Mouse (Mus musculus) forebrain, embryonic 11.5 days (tissue): ENCODE data around the gene Abcc8. TPM values are rescaled to one million over a fixed set of nuclear protein-coding genes. Genes with fewer than 3 reads are reported as not detected.

Experiments
- ATAC-seq: fragments of 200-750 bp; cut with Nextera tagmentation; replicated peaks from 2 replicates; pipeline ENCODE4 v1.8.0; 2017; ENCODE audit warnings: moderate TSS enrichment; ENCODE audit not compliant: low FRiP score
- DNase-seq: peaks from one replicate; pipeline ENCODE4 v3.0.0-alpha.2; 2017; ENCODE audit warnings: low spot score
- H3K27ac ChIP-seq: fragments of 300-500 bp; sonication (generic); 2 replicates; pipeline ENCODE4 v1.5.1; 2014; ENCODE audit warnings: low read depth, low read length
- H3K27me3 ChIP-seq: fragments of 300-500 bp; sonication (generic); 2 replicates; pipeline ENCODE4 v1.6.1; 2014; ENCODE audit warnings: mild to moderate bottlenecking, low read length, mixed read lengths; ENCODE audit not compliant: control insufficient read depth, insufficient read depth
- H3K36me3 ChIP-seq: fragments of 300-500 bp; sonication (generic); 2 replicates; pipeline ENCODE4 v1.6.1; 2014; ENCODE audit warnings: mild to moderate bottlenecking, low read length, moderate library complexity, mixed read lengths; ENCODE audit not compliant: control insufficient read depth, insufficient read depth
- H3K4me1 ChIP-seq: fragments of 300-500 bp; sonication (generic); replicated peaks from 2 replicates; pipeline ENCODE4 v1.6.1; 2014; ENCODE audit warnings: low read length, mixed read lengths; ENCODE audit not compliant: control insufficient read depth, insufficient read depth
- H3K4me2 ChIP-seq: fragments of 300-500 bp; sonication (generic); 2 replicates; pipeline ENCODE4 v1.6.1; 2014; ENCODE audit warnings: low read depth, mild to moderate bottlenecking, low read length, moderate library complexity, mixed read lengths; ENCODE audit not compliant: severe bottlenecking
- H3K4me3 ChIP-seq: fragments of 300-500 bp; sonication (generic); 2 replicates; pipeline ENCODE4 v1.5.1; 2014; ENCODE audit warnings: low read depth, low read length
- H3K9ac ChIP-seq: fragments of 300-500 bp; sonication (generic); 2 replicates; pipeline ENCODE4 v1.6.1; 2014; ENCODE audit warnings: low read length
- H3K9me3 ChIP-seq: fragments of 300-500 bp; sonication (generic); 2 replicates; pipeline ENCODE4 v1.6.1; 2016; ENCODE audit warnings: low read length, mixed read lengths; ENCODE audit not compliant: control insufficient read depth
- WGBS: fragments of 180-500 bp; shearing (Covaris S2); extraction: QIAGEN DNeasy Blood & Tissue Kit; methylation state at CpG from one replicate; pipeline ENCODE4 v1.1.7; 2014; 5-methylcytosine and 5-hydroxymethylcytosine counted together
- polyA plus RNA-seq: library from polyadenylated mRNA; unstranded; fragments of >200 nt; fragmentation: Nextera tagmentation; extraction: Ambion mirVana; gene quantifications from 2 replicates; pipeline ENCODE4 v1.2.1, GENCODE M21; 2014

Gene Abcc8
- 0.55 and 0.79 TPM in 2 replicates for polyA plus RNA-seq

DNA sequence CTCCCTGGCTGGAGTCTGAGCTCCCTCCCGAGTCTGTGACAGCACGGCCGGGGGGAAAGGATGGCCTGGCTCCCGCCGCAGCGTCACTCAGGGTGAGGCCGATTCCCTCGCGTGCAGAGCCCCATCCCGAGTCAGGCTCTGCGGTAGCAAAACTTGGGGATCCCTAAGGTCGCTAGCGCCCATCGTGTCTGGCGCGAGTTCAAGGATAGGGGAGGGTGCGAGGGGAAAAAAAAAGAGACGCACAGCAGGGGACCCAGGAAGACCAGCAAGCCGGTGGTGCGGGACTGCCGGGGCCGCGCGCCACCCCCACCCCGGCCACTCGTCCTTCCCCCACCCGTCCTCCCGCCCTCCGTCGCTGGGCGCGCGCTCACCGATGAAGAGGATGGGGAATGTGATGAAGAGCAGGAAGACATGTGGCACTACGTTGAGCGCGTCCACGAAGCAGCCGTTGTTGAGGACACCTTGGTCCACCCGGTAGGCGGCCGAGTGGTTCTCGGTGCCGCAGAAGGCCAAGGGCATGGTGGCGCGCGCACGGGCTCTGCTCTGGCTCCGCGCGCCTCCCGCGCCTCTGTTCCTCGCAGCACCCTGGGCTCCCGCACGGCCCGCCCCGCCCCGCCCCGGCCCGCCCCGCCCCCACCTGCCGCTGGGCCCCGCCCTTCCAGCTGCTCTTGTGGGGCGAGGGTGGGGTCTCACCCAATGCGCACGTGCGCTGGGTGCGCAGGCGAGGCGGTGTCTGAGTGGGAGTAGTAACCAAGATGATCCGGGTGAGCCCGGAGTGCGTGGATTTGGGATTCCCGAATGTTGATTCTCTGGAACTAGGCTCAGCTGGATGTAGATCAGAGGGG is at the start of gene Abcc8:
Gene Abcc8, minus strand, starts transcription at position 603 of the 845 bp plus-strand sequence.
- Histone ChIP-seq H3K4me2 (peak within 1 kb of the TSS; percentile 80), H3K9me3 (no peaks in the 10 kb centered on the region), H3K36me3 (no peaks in the 10 kb centered on the region), H3K27me3 (peaks cover 30% of the 10 kb centered on the region), H3K27ac (no peak within 1 kb of the TSS), H3K4me1 (0 out of 2 replicates have a peak, but pooled peaks cover 5% of the 10 kb centered on the region), H3K4me3 (peak within 1 kb of the TSS; percentile 42), H3K9ac (peak within 1 kb of the TSS; percentile 29)
- WGBS = under 1% methylated on average over 71 of the region's 75 CpGs
- ATAC-seq = peak; percentile 42
- peak; percentile 59 for DNase-seq

DNA sequence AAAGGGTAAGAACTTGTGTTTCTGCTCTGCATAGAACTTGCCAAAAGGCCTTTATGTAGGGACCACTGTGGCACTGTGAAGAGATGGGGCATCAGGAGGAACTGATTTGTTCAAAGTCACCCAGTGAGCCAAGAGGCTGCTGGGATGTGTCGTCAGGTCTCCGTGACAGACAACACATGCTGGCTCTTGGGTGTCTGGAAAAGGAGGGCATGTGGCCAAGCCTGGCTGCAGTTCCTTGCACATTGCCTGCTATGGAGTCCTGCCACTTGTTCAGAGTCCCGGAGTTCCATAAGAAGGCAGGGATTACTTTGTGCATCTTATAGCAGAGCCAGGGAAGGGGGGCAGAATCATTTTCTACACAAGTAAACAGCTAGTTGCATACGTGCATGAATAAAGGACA is 47.1 kb upstream of the Abcc8 start:
- WGBS = 77% methylated on average over 4 of the region's 4 CpGs
- no peaks in the 10 kb centered on the region for H3K9me3 ChIP-seq
- H3K4me1 ChIP-seq = no peaks in the 10 kb centered on the region; the same call in 1 of the 2 replicates
- no peak overlapping the region for H3K27ac ChIP-seq
- ATAC-seq (no peak), DNase-seq (no peak)
- no peak overlapping the region for H3K9ac ChIP-seq
- H3K4me2 ChIP-seq = no peak overlapping the region
- no peak overlapping the region for H3K4me3 ChIP-seq
- no peaks in the 10 kb centered on the region for H3K36me3 ChIP-seq
- no peaks in the 10 kb centered on the region for H3K27me3 ChIP-seq

DNA sequence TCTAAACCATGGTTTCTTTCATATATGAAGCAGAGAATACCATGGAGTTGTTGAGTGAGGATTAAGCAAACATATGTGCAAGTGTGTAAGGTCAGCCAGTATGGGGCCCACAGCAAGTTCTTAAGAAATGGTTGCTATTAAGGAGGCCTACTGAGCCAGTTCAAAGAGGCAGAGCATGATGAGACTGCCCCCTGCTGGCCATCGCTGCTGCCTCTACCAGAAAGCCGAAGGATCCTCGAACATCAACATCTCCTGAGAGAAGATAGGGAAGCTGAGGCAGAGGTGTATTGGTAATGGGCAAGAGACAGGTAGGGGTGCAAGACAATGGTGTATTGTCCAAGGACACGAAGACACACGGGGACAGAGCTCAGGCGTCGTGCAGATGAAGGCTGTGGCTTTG is 46.4 kb upstream of the Abcc8 start:
- no peaks in the 10 kb centered on the region for H3K36me3 ChIP-seq
- peak; percentile 82 for DNase-seq
- no peaks in the 10 kb centered on the region; the same call in 1 of the 2 replicates for H3K4me1 ChIP-seq
- no peak overlapping the region for H3K4me2 ChIP-seq
- H3K9ac ChIP-seq = no peak overlapping the region
- no peaks in the 10 kb centered on the region for H3K9me3 ChIP-seq
- no peak overlapping the region for H3K27ac ChIP-seq
- WGBS = 29% methylated on average over 7 of the region's 7 CpGs
- no peaks in the 10 kb centered on the region for H3K27me3 ChIP-seq
- ATAC-seq = no peak
- H3K4me3 ChIP-seq = no peak overlapping the region

- Histone ChIP-seq H3K4me2 (no peak overlapping the region), H3K9me3 (no peaks in the 10 kb centered on the region), H3K4me3 (no peak overlapping the region), H3K9ac (no peak overlapping the region), H3K27me3 (no peaks in the 10 kb centered on the region), H3K4me1 (peaks cover 2% of the 10 kb centered on the region; the same call in 1 of the 2 replicates), H3K36me3 (no peaks in the 10 kb centered on the region), H3K27ac (no peak overlapping the region)
- ATAC-seq = no peak
- no peak for DNase-seq
- WGBS = 73% methylated on average over 8 of the region's 8 CpGs
Observed at GRCm38 (mm10) chr7:46220591-46221129, 40.8 kb upstream of the Abcc8 start.

DNA sequence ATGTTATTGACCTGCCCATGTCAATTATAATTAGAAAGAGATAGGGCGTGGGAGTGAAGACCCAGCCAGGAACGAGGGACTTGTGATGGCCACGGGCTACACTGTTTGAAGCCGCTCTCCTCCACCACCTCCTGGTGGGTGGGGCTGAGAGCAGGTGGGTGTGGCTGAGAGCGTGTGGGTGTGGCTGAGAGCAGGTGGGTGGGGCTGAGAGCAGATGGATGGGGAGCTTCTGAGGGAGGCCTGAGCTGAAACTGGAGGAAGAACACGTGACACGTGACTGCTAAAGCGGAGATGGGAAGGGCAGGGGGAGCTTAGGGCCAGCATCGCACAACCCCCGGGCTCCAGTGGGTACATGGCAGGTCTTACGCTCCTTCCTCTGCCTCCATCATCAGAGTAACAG is 38.6 kb upstream of the Abcc8 start:
- H3K4me2 ChIP-seq = no peak overlapping the region
- H3K4me3 ChIP-seq = no peak overlapping the region
- H3K36me3 ChIP-seq = no peaks in the 10 kb centered on the region
- no peaks in the 10 kb centered on the region for H3K27me3 ChIP-seq
- 8% methylated on average over 11 of the region's 11 CpGs for WGBS
- no peaks in the 10 kb centered on the region for H3K9me3 ChIP-seq
- DNase-seq (peak; percentile 79), ATAC-seq (peak; percentile 80)
- no peak overlapping the region for H3K27ac ChIP-seq
- H3K4me1 ChIP-seq = peaks cover 2% of the 10 kb centered on the region; the same call in 1 of the 2 replicates
- no peak overlapping the region for H3K9ac ChIP-seq

GRCm38 (mm10) chr7:46216481-46216880 is 36.6 kb upstream of the Abcc8 start:
- H3K9ac ChIP-seq = no peak overlapping the region
- no peaks in the 10 kb centered on the region for H3K36me3 ChIP-seq
- H3K27me3 ChIP-seq = no peaks in the 10 kb centered on the region
- H3K4me1 ChIP-seq = peaks cover 2% of the 10 kb centered on the region; the same call in 1 of the 2 replicates
- DNase-seq (no peak), ATAC-seq (no peak)
- no peak overlapping the region for H3K27ac ChIP-seq
- H3K4me3 ChIP-seq = no peak overlapping the region
- 63% methylated on average over 2 of the region's 2 CpGs for WGBS
- H3K9me3 ChIP-seq = no peaks in the 10 kb centered on the region
- H3K4me2 ChIP-seq = no peak overlapping the region

DNA sequence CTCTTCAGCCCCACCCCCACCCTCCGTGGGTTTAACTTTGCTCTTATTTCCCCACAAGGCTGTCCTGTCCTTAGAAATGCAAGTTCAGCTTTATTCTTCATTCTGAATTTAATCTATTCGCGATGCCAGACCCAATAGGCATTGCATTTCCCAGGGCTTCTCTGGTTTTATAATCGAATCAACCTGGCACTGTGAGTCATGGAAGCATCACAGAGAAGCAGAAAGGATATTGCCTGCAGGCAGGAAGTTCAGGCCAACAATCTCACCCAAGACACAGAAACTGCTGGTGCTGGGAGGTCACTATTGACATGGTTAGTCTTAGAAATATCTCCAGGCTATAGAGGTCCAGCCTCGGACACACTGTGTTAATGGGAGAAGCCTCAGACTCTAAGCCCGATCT is 30.4 kb upstream of the Abcc8 start:
- H3K36me3 ChIP-seq = no peaks in the 10 kb centered on the region
- ATAC-seq (no peak), DNase-seq (no peak)
- no peaks in the 10 kb centered on the region for H3K4me1 ChIP-seq
- WGBS = 88% methylated on average over 6 of the region's 6 CpGs
- no peaks in the 10 kb centered on the region for H3K9me3 ChIP-seq
- H3K4me2 ChIP-seq = no peak overlapping the region
- H3K27me3 ChIP-seq = no peaks in the 10 kb centered on the region
- H3K9ac ChIP-seq = no peak overlapping the region
- no peak overlapping the region for H3K4me3 ChIP-seq
- no peak overlapping the region for H3K27ac ChIP-seq

GRCm38 (mm10) chr7:46208131-46208530 is 28.3 kb upstream of the Abcc8 start:
- no peaks in the 10 kb centered on the region for H3K27me3 ChIP-seq
- ATAC-seq (no peak), DNase-seq (no peak)
- H3K4me2 ChIP-seq = no peak overlapping the region
- no peaks in the 10 kb centered on the region for H3K4me1 ChIP-seq
- WGBS = 89% methylated on average over 8 of the region's 8 CpGs
- H3K9me3 ChIP-seq = no peaks in the 10 kb centered on the region
- H3K27ac ChIP-seq = no peak overlapping the region
- no peak overlapping the region for H3K9ac ChIP-seq
- H3K36me3 ChIP-seq = no peaks in the 10 kb centered on the region
- no peak overlapping the region for H3K4me3 ChIP-seq
